Mouse (Mus musculus) forebrain, postnatal 0 days (tissue): ENCODE results near the gene Rnf144b. TPM values are rescaled to one million over a fixed set of nuclear protein-coding genes. Genes with fewer than 3 reads are reported as not detected.

Source experiments
- ATAC-seq: fragments of 200-750 bp; cut with Nextera tagmentation; 2 replicates; pipeline ENCODE4 v1.8.0; 2017; ENCODE audit warnings: mild to moderate bottlenecking, moderate library complexity
- DNase-seq: peaks from one replicate; pipeline ENCODE4 v3.0.0-alpha.2; 2015
- H3K27ac ChIP-seq: fragments of 300-500 bp; sonication (generic); 2 replicates; pipeline ENCODE4 v1.5.1; 2014; ENCODE audit warnings: low read depth, mild to moderate bottlenecking, antibody characterized with exemption, low read length, moderate library complexity, mixed read lengths
- H3K27me3 ChIP-seq: fragments of 300-500 bp; sonication (generic); 2 replicates; pipeline ENCODE4 v1.6.1; 2014; ENCODE audit warnings: mild to moderate bottlenecking, low read length, mixed read lengths; ENCODE audit not compliant: insufficient read depth
- H3K36me3 ChIP-seq: fragments of 300-500 bp; sonication (generic); 2 replicates; pipeline ENCODE4 v1.6.1; 2014; ENCODE audit warnings: mild to moderate bottlenecking, moderate library complexity; ENCODE audit not compliant: insufficient read depth
- H3K4me1 ChIP-seq: fragments of 300-500 bp; sonication (generic); 2 replicates; pipeline ENCODE4 v1.6.1; 2014; ENCODE audit warnings: antibody characterized with exemption; ENCODE audit not compliant: insufficient read depth
- H3K4me2 ChIP-seq: fragments of 300-500 bp; sonication (generic); 2 replicates; pipeline ENCODE4 v1.6.1; 2014; ENCODE audit warnings: low read depth, mild to moderate bottlenecking, moderate library complexity
- H3K4me3 ChIP-seq: fragments of 300-500 bp; sonication (generic); 2 replicates; pipeline ENCODE4 v1.5.1; 2014; ENCODE audit warnings: low read depth, low read length, mixed read lengths
- H3K9ac ChIP-seq: fragments of 300-500 bp; sonication (generic); 2 replicates; pipeline ENCODE4 v1.6.1; 2014; ENCODE audit warnings: mild to moderate bottlenecking
- H3K9me3 ChIP-seq: fragments of 300-500 bp; sonication (generic); 2 replicates; pipeline ENCODE4 v1.6.1; 2016; ENCODE audit warnings: low read length
- CTCF ChIP-seq: sonication (generic); IDR thresholded peaks from 2 replicates; pipeline ENCODE4 v1.5.1; 2016; ENCODE audit warnings: antibody characterized with exemption, control low read depth, low read depth
- WGBS: fragments of 180-500 bp; shearing (Covaris S2); extraction: QIAGEN DNeasy Blood & Tissue Kit; methylation state at CpG from one replicate; pipeline ENCODE4 v1.1.7; 2014; 5-methylcytosine and 5-hydroxymethylcytosine counted together
- polyA plus RNA-seq: library from polyadenylated mRNA; unstranded; fragments of >200 nt; fragmentation: Nextera tagmentation; extraction: Ambion mirVana; gene quantifications from 2 replicates; pipeline ENCODE4 v1.2.1, GENCODE M21; 2015
- total RNA-seq: library from RNA; depleted of rRNA; stranded (reverse); fragments of >200 nt; gene quantifications from 2 replicates; pipeline ENCODE4 v1.2.3, GENCODE M21; 2014

Rnf144b gene
- total and polyA plus RNA-seq, 2 experiments from 2014 or later: 1.5 to 4.0 TPM

DNA sequence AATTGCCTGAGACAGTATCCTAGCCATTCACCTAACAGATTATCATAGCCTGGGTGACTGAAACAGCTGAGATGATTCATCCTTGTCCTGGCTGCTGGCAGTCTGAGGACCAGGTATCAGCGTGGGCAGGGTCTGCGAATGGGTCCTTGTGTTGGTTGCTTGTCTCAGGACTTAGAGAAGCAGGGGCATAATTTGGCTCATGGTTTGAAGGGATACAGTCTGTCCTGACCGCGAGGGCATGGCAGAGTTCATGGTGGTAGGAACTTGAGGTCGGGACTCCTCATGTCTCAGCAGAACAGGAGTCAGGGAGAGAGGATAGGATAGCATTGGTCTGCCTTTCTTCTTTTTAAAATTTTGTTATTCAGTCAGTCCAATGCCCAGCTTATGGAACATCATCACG lies 121.1 kb downstream of the Rnf144b start:
- no peak for ATAC-seq
- H3K4me3 ChIP-seq: no peak overlapping the region
- peaks cover 12% of the 10 kb centered on the region; the same call in 1 of the 2 replicates for H3K4me1 ChIP-seq
- H3K9ac ChIP-seq: no peak overlapping the region
- no peak for DNase-seq
- H3K9me3 ChIP-seq: no peaks in the 10 kb centered on the region
- H3K27ac ChIP-seq: no peak overlapping the region
- no peak for TF ChIP-seq CTCF
- WGBS: 93% methylated on average over 6 of the region's 6 CpGs
- no peaks in the 10 kb centered on the region for H3K27me3 ChIP-seq
- H3K4me2 ChIP-seq: no peak overlapping the region
- no peaks in the 10 kb centered on the region for H3K36me3 ChIP-seq

DNA sequence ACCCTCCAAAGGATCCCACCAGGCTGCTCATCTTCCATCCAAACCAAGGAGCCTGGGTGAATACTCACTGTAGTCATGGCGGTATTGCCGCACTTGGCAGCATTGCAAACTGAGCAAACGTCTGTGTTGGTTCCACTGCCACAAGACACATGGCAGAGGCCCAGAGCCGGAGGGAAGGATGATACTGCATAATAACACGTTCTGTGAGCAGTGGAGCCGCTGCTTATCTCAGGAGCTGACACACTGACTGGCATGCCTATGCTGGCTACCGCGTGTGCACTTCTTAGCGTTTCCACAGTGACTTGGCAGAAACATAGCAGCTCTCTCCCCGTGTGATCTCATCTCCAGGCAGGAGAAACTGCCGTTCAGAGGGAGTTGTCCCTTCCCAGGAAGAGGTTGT lies 122.3 kb downstream of the Rnf144b start:
- peak; percentile 93 for DNase-seq
- Histone ChIP-seq H3K9me3 (no peaks in the 10 kb centered on the region), H3K27me3 (no peaks in the 10 kb centered on the region), H3K4me3 (no peak overlapping the region), H3K27ac (no peak overlapping the region), H3K4me2 (no peak overlapping the region), H3K9ac (no peak overlapping the region), H3K4me1 (peaks cover 12% of the 10 kb centered on the region; the same call in 1 of the 2 replicates), H3K36me3 (no peaks in the 10 kb centered on the region)
- ATAC-seq: peak; percentile 98
- 21% methylated on average over 11 of the region's 11 CpGs for WGBS
- TF ChIP-seq CTCF: no peak

DNA sequence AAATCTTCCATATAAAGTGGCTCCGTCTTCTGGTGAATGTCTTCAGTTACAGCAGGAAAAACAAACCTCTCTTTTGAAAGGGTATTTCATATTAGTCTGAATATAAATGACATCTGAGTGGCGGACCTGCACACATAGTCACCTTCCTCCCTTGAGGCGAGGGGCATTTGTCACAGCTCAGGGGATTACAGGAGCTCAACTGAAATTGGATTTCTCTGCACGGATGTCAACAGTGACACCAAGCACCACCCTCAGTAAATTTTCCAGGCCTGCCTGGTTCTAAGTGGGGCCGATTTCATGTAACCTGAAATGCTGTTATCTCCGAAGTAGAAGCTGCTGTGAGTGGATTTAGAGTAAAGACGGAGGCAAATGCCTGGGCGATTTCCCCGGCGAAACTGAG lies 124.0 kb downstream of the Rnf144b start:
- no peak for ATAC-seq
- Histone ChIP-seq H3K9ac (no peak overlapping the region), H3K36me3 (no peaks in the 10 kb centered on the region), H3K4me3 (no peak overlapping the region), H3K27me3 (no peaks in the 10 kb centered on the region), H3K4me2 (no peak overlapping the region), H3K4me1 (peaks cover 12% of the 10 kb centered on the region; the same call in 1 of the 2 replicates), H3K9me3 (no peaks in the 10 kb centered on the region), H3K27ac (no peak overlapping the region)
- DNase-seq: no peak
- WGBS: 67% methylated on average over 10 of the region's 10 CpGs
- TF ChIP-seq CTCF: no peak

DNA sequence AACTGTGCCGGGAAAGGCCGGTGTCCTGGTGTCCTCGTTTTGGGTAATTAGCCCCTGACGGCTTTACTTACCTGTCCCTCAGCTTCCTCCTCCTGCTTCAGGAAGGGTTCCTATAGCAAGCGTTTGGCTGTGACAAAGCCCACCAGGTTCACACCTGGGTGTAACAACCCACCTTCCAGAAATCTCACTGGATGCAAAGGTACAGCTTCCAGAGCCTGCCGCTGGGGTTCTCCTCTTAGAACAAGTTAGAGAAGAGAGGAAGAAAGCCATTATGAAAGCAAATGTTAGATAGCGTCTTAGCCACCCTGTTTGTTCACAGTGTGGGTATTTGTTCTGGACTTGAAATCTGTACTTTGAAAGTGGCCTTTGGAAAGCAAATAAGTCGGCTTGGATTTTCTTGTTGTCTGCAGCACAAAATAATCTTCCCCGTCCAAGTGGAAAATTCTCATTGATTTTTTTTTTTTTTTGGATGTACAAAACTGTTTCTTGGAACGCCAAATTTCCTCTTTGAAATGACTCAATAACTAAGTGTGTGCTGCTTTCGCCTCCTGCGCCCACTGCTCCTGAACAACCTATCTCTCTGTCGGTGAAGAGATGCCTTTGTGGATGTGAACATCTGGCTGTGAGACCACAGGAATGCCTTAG lies 124.8 kb downstream of the Rnf144b start:
- TF ChIP-seq CTCF: no peak
- Histone ChIP-seq H3K4me2 (no peak overlapping the region), H3K4me1 (peaks cover 12% of the 10 kb centered on the region; the same call in 1 of the 2 replicates), H3K9ac (no peak overlapping the region), H3K4me3 (no peak overlapping the region), H3K27ac (no peak overlapping the region), H3K36me3 (no peaks in the 10 kb centered on the region), H3K9me3 (no peaks in the 10 kb centered on the region), H3K27me3 (no peaks in the 10 kb centered on the region)
- DNase-seq (no peak), ATAC-seq (no peak)
- 63% methylated on average over 13 of the region's 13 CpGs for WGBS

DNA sequence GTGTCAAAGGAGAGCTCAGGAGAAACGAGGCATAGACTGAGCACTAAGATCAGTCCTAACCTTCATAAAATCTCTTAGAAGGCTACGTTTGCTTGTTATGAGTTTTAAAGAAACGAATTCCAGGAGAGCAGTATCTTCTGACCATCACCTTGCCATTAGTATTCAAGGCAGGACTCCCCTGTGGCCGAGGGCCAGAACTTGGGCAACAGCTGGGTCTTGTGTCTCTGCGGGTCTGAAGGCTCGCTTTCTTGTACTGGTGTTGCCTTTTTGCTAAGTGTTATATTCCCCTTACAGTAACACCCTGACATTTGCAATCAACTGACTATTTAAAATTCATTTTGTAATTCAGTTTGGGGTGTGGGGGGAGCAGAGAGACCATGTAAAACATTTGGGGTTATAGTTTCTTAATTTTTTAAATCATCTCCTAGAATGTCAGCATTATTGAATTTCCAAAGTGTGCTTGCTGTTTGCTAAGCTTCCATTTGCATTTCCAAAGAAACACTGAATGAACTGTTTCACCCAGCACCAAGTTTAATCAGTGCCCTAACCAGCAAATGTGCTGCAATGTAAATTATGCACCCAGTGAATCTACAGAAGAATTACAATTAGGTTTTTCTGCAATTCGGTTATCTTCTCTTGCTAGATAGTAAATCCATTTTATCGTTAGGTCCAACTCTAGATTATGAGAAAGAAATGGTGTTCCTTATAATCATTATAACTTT lies 126.0 kb downstream of the Rnf144b start:
- no peak overlapping the region for H3K4me2 ChIP-seq
- H3K27ac ChIP-seq: no peak overlapping the region
- ATAC-seq (no peak), DNase-seq (peak; percentile 45)
- H3K36me3 ChIP-seq: no peaks in the 10 kb centered on the region
- 37% methylated on average over 8 of the region's 8 CpGs for WGBS
- peaks cover 12% of the 10 kb centered on the region; the same call in 1 of the 2 replicates for H3K4me1 ChIP-seq
- H3K4me3 ChIP-seq: no peak overlapping the region
- H3K9ac ChIP-seq: no peak overlapping the region
- no peak for TF ChIP-seq CTCF
- H3K27me3 ChIP-seq: no peaks in the 10 kb centered on the region
- no peaks in the 10 kb centered on the region for H3K9me3 ChIP-seq

DNA sequence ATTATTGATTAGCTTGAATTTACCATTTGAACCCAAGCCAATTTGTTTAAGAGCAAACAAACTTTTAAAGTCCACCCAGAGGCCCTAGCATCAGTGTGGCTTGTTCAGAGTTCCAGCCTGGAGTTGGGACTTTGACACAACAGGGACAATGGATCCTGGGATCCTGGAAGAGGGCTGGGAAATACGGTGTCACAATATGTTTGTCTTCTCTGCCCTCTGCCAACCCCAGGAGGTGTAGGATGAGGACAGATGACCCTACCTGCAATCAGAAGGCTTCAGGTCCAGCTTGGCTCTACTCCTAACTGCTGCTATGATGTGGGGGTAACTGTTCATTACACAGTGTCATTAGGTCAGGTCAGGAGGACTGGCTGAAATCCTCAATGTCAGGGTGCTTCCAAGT lies 128.2 kb downstream of the Rnf144b start:
- 90% methylated on average over 1 of the region's 1 CpGs for WGBS
- no peak for TF ChIP-seq CTCF
- Histone ChIP-seq H3K9ac (no peak overlapping the region), H3K4me1 (0 out of 2 replicates have a peak, but pooled peaks cover 7% of the 10 kb centered on the region), H3K27me3 (no peaks in the 10 kb centered on the region), H3K4me2 (no peak overlapping the region), H3K27ac (no peak overlapping the region), H3K36me3 (no peaks in the 10 kb centered on the region), H3K4me3 (no peak overlapping the region), H3K9me3 (no peaks in the 10 kb centered on the region)
- ATAC-seq: no peak
- DNase-seq: no peak

DNA sequence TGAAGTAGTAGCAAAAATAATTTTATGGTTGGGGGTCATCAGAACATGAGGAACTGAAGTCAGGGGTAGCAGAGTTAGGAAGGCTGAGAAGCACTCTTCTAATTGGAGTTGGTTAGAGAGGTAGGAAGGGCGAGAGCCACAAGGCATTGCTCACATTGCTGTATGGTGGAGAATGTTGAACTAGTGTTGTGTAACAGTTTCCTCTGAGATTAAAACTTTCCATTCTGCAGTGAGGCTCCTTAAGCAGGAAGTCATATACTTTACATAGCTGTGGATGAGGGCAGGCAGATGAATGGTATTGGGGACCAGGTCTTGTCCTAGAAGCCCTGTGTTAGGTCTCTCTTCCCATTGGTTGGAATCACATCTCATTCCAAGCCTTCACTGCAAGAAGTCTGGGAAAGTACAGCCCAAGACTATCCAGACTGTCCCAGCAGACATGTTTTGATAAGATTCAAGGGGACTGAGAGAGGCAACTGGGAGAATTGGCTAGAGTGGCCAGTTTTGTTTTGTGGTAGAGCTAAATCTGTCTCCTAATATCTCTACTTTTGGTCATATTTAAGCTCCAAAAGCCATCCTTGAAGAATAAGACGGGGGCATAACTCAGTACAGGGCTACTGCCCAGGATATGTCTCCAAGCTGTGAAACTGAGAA lies 128.8 kb downstream of the Rnf144b start:
- no peaks in the 10 kb centered on the region for H3K27me3 ChIP-seq
- H3K4me2 ChIP-seq: no peak overlapping the region
- H3K27ac ChIP-seq: no peak overlapping the region
- no peak overlapping the region for H3K9ac ChIP-seq
- H3K4me1 ChIP-seq: 0 out of 2 replicates have a peak, but pooled peaks cover 6% of the 10 kb centered on the region
- TF ChIP-seq CTCF: no peak
- H3K9me3 ChIP-seq: no peaks in the 10 kb centered on the region
- no peak overlapping the region for H3K4me3 ChIP-seq
- WGBS: 91% methylated on average over 2 of the region's 2 CpGs
- H3K36me3 ChIP-seq: no peaks in the 10 kb centered on the region
- peak; percentile 58; the same call in 1 of the 2 replicates for ATAC-seq
- DNase-seq: no peak
